Mouse (Mus musculus) liver, postnatal 0 days (tissue): ENCODE results near the gene Tapbpl.

Source experiments
- CTCF ChIP-seq: sonication (generic); IDR thresholded peaks from 2 replicates; pipeline ENCODE4 v1.5.1; 2016; ENCODE audit warnings: antibody characterized with exemption, low read depth
- EP300 ChIP-seq: IDR thresholded peaks from 2 replicates; pipeline ENCODE4 v1.6.1; 2016; ENCODE audit warnings: antibody characterized with exemption, low read depth, mild to moderate bottlenecking

DNA sequence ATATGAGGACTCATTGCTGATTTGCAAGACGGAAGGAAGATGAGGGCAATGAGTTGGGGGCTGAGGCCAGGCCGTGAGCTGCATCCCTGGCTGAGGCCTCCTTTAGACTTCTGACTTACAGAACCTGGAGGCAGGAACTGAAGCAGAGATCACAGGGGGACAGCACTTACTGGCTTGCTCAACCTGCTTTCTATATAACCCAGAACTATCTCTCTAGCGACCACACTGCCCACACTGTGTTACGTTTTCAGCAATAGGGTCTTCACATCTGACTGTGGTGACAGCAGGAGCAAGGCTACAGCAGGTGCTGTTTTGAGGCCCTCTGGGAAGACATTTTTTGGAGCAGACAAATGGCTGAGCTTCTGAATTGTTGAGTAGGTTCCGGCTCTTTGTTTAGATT, 9.0 kb upstream of the Tapbpl start:
- TF ChIP-seq CTCF (no peak), EP300 (no peak)
